8 mouse cellular contexts compared by ENCODE assay signal in genomic region chr9:96415873-96416570, GRCm38 (mm10). TPM values are rescaled to one million over a fixed set of nuclear protein-coding genes. Genes with fewer than 3 reads are reported as not detected.
A peak's percentile ranks its signal among the peaks of the same experiment; 100 is the strongest.
DNase-seq lines count a peak whose midpoint lies in the region; ATAC-seq and TF ChIP-seq lines count a peak whose summit lies in the region.

No protein-coding gene starts in this region.

- no peak for ATAC-seq in heart, embryonic 14.5 days (ENCODE audit: insufficient number of reproducible peaks, insufficient read depth, low FRiP score, low read depth)
- peak; percentile 57 for ATAC-seq in CD4-positive, CD25-positive, alpha-beta regulatory T cell, adult 4 months

- H3K4me1 ChIP-seq in heart, embryonic 14.5 days (ENCODE audit: control insufficient read depth in 2 of 2, insufficient read depth in 2 of 2, low read length in 2 of 2), result peaks cover 4 to 7% of the 10 kb centered on the region in 2 experiments; a peak in 2 of 4 replicates
- peaks cover 66% of the 10 kb centered on the region for H3K4me1 ChIP-seq in megakaryocyte, embryonic 14.5 days

- no peak overlapping the region for H3K4me2 ChIP-seq in heart, embryonic 14.5 days (ENCODE audit: low read length)

- no peaks in the 10 kb centered on the region for H3K9me3 ChIP-seq in heart, embryonic 14.5 days (ENCODE audit: control insufficient read depth, low read length)
- H3K9me3 ChIP-seq in megakaryocyte, embryonic 14.5 days, result no peaks in the 10 kb centered on the region

- intact Hi-C loops in heart, postnatal 25 days (cut with DNase I), result loop anchor here (2.0 kb wide), 1 partner anchor 15 kb away; no protein-coding TSS in a partner anchor

- no peaks in the 10 kb centered on the region for H3K27me3 ChIP-seq in heart, embryonic 14.5 days (ENCODE audit: control insufficient read depth, insufficient read depth, low read length)
- H3K27me3 ChIP-seq in megakaryocyte, embryonic 14.5 days (replicated peaks), result no peaks in the 10 kb centered on the region

- no peak for DNase-seq in heart, postnatal 25 days (ENCODE audit: low spot score)
- DNase-seq in brain, embryonic 14.5 days (ENCODE audit: low read depth), result peak; percentile 57
- no peak for DNase-seq in right cerebral cortex, postnatal 4 days
- DNase-seq in frontal cortex, postnatal 36 days (ENCODE audit: low spot score in 2 of 2), result no peak
- DNase-seq in layer of hippocampus, adult 2 months (ENCODE audit: low spot score in 2 of 2), result no peak

- TF ChIP-seq POLR2A in brain, embryonic 14.5 days (IDR thresholded peaks at IDR 0.05; ENCODE audit: borderline replicate concordance, extremely low read depth, insufficient read depth, insufficient read length, poor library complexity, severe bottlenecking), result no peak

- no peak for TF ChIP-seq CTCF in brain, embryonic 14.5 days (IDR thresholded peaks at IDR 0.05; ENCODE audit: borderline replicate concordance, extremely low read depth, insufficient read depth, insufficient read length)
- TF ChIP-seq CTCF in layer of hippocampus, adult 2 months (conservative IDR thresholded peaks at IDR 0.05), result no peak

- no peak overlapping the region for H3K27ac ChIP-seq in heart, embryonic 14.5 days (replicated peaks in 1 of 2; ENCODE audit: control insufficient read depth in 1 of 2, insufficient read depth in 1 of 2, low read depth in 2 of 2, low read length in 2 of 2)
- no peak overlapping the region for H3K27ac ChIP-seq in layer of hippocampus, adult 2 months

- 39% methylated on average over 5 of the region's 5 CpGs for WGBS in heart, embryonic 14.5 days

- H3K4me3 ChIP-seq in heart, embryonic 14.5 days (ENCODE audit: control insufficient read depth in 1 of 2, insufficient read depth in 1 of 2, low read depth in 1 of 2, low read length in 2 of 2), result no peak overlapping the region
- H3K4me3 ChIP-seq in megakaryocyte, embryonic 14.5 days (replicated peaks), result peak overlapping the region; percentile 82
- H3K4me3 ChIP-seq in layer of hippocampus, adult 2 months, result no peak overlapping the region

- 0 out of 2 replicates have a peak overlapping the region, but pooled peaks have one; percentile 5 for H3K9ac ChIP-seq in heart, embryonic 14.5 days (ENCODE audit: low read length)

- H3K36me3 ChIP-seq in heart, embryonic 14.5 days (ENCODE audit: control insufficient read depth, insufficient read depth, low read length), result no peaks in the 10 kb centered on the region
- no peaks in the 10 kb centered on the region for H3K36me3 ChIP-seq in megakaryocyte, embryonic 14.5 days (replicated peaks; ENCODE audit: low read length)

RNA-seq across cellular contexts. Expression of gene Atp1b3, which starts 51.8 kb away (rescaled TPM):
- 135 and 138 TPM in 2 replicates for polyA plus RNA-seq in heart, embryonic 14.5 days (2014; fragmentation: Nextera tagmentation; extraction: Ambion mirVana)
- 10 to 100 TPM; 58.9 to 64.6 TPM for total RNA-seq in heart, postnatal 25 days (2021)
- polyA plus RNA-seq in CD4-positive, CD25-positive, alpha-beta regulatory T cell, adult 4 months (2017; shearing (Covaris generic)), result 100 to 1,000 TPM; 219 to 284 TPM
- 68.3 and 96.6 TPM in 2 replicates for polyA plus RNA-seq in brain, embryonic 14.5 days (2012; rRNA removed)
- polyA plus RNA-seq in megakaryocyte, embryonic 14.5 days (2012; ENCODE audit: insufficient read depth, low replicate concordance), result 124 and 126 TPM in 2 replicates
- 10 to 100 TPM; 72.4 to 88.6 TPM for total RNA-seq in layer of hippocampus, adult 2 months (2021)
